Mouse (Mus musculus) liver, embryonic 11.5 days (tissue): ENCODE results near the gene Spock1. TPM values are rescaled to one million over a fixed set of nuclear protein-coding genes. Genes with fewer than 3 reads are reported as not detected.

Experiments used
- ATAC-seq: fragments of 200-750 bp; cut with Nextera tagmentation; replicated peaks from 2 replicates; pipeline ENCODE4 v1.8.0; 2017; ENCODE audit warnings: moderate number of reproducible peaks, mild to moderate bottlenecking, moderate TSS enrichment, moderate library complexity; ENCODE audit not compliant: low FRiP score
- DNase-seq: peaks from one replicate; pipeline ENCODE4 v3.0.0-alpha.2; 2017; ENCODE audit warnings: low spot score
- H3K27ac ChIP-seq: fragments of 300-500 bp; sonication (generic); 2 replicates; pipeline ENCODE4 v1.5.1; 2014; ENCODE audit warnings: mild to moderate bottlenecking, low read depth, low read length, control low read depth
- H3K27me3 ChIP-seq: fragments of 300-500 bp; sonication (generic); replicated peaks from 2 replicates; pipeline ENCODE4 v1.6.1; 2014; ENCODE audit warnings: low read length, mixed read lengths; ENCODE audit not compliant: control insufficient read depth, insufficient read depth
- H3K36me3 ChIP-seq: fragments of 300-500 bp; sonication (generic); 2 replicates; pipeline ENCODE4 v1.6.1; 2014; ENCODE audit warnings: mild to moderate bottlenecking, low read length, moderate library complexity, mixed read lengths; ENCODE audit not compliant: control insufficient read depth, insufficient read depth
- H3K4me1 ChIP-seq: fragments of 300-500 bp; sonication (generic); replicated peaks from 2 replicates; pipeline ENCODE4 v1.6.1; 2014; ENCODE audit warnings: low read length, mixed read lengths; ENCODE audit not compliant: control insufficient read depth, insufficient read depth
- H3K4me2 ChIP-seq: fragments of 300-500 bp; sonication (generic); 2 replicates; pipeline ENCODE4 v1.6.1; 2014; ENCODE audit warnings: mild to moderate bottlenecking, control low read depth, moderate library complexity
- H3K4me3 ChIP-seq: fragments of 300-500 bp; sonication (generic); 2 replicates; pipeline ENCODE4 v1.5.1; 2014; ENCODE audit warnings: low read depth, low read length, control low read depth
- H3K9ac ChIP-seq: fragments of 300-500 bp; sonication (generic); 2 replicates; pipeline ENCODE4 v1.6.1; 2014; ENCODE audit warnings: low read depth, low read length, control low read depth
- H3K9me3 ChIP-seq: fragments of 300-500 bp; sonication (generic); 2 replicates; pipeline ENCODE4 v1.6.1; 2016; ENCODE audit warnings: low read length, inconsistent platforms, mixed read lengths; ENCODE audit not compliant: control insufficient read depth
- WGBS: fragments of 180-500 bp; shearing (Covaris S2); extraction: QIAGEN DNeasy Blood & Tissue Kit; methylation state at CpG from one replicate; pipeline ENCODE4 v1.1.7; 2014; 5-methylcytosine and 5-hydroxymethylcytosine counted together
- polyA plus RNA-seq: library from polyadenylated mRNA; unstranded; fragments of >200 nt; fragmentation: Nextera tagmentation; extraction: Ambion mirVana; gene quantifications from 2 replicates; pipeline ENCODE4 v1.2.1, GENCODE M21; 2014

Spock1 gene
- polyA plus RNA-seq, 1 experiment from 2014 or later = 1.2 TPM

- WGBS = 72% methylated on average over 4 of the region's 4 CpGs
- no peak overlapping the region for H3K27ac ChIP-seq
- no peaks in the 10 kb centered on the region for H3K9me3 ChIP-seq
- no peak overlapping the region for H3K4me3 ChIP-seq
- H3K4me1 ChIP-seq = no peaks in the 10 kb centered on the region
- DNase-seq (no peak), ATAC-seq (no peak)
- no peak overlapping the region for H3K4me2 ChIP-seq
- no peak overlapping the region for H3K9ac ChIP-seq
- H3K27me3 ChIP-seq = no peaks in the 10 kb centered on the region
- no peaks in the 10 kb centered on the region for H3K36me3 ChIP-seq
These were observed 266.5 kb downstream of the Spock1 start for GRCm38 (mm10) chr13:57641649-57642048.

- 80% methylated on average over 2 of the region's 2 CpGs for WGBS
- ATAC-seq (no peak), DNase-seq (no peak)
- Histone ChIP-seq H3K4me1 (no peaks in the 10 kb centered on the region), H3K27ac (no peak overlapping the region), H3K27me3 (no peaks in the 10 kb centered on the region), H3K36me3 (no peaks in the 10 kb centered on the region), H3K4me2 (no peak overlapping the region), H3K9me3 (no peaks in the 10 kb centered on the region), H3K9ac (no peak overlapping the region), H3K4me3 (no peak overlapping the region)
These were observed 267.2 kb downstream of the Spock1 start for GRCm38 (mm10) chr13:57640968-57641367.

GRCm38 (mm10) chr13:57638820-57639219, 269.3 kb downstream of the Spock1 start:
- no peak overlapping the region for H3K4me3 ChIP-seq
- 74% methylated on average over 5 of the region's 5 CpGs for WGBS

GRCm38 (mm10) chr13:57637606-57638132, 270.5 kb downstream of the Spock1 start:
- H3K4me3 ChIP-seq = no peak overlapping the region
- H3K27ac ChIP-seq = no peak overlapping the region
- WGBS = 92% methylated on average over 15 of the region's 15 CpGs
- H3K9ac ChIP-seq = no peak overlapping the region
- H3K27me3 ChIP-seq = no peaks in the 10 kb centered on the region
- DNase-seq (no peak), ATAC-seq (no peak)
- H3K36me3 ChIP-seq = no peaks in the 10 kb centered on the region
- H3K9me3 ChIP-seq = no peaks in the 10 kb centered on the region
- no peak overlapping the region for H3K4me2 ChIP-seq
- no peaks in the 10 kb centered on the region for H3K4me1 ChIP-seq

More at GRCm38 (mm10) chr13:57638820-57639219, 269.3 kb downstream of the Spock1 start:
- H3K9ac ChIP-seq = no peak overlapping the region
- no peaks in the 10 kb centered on the region for H3K4me1 ChIP-seq
- no peaks in the 10 kb centered on the region for H3K9me3 ChIP-seq
- H3K27me3 ChIP-seq = no peaks in the 10 kb centered on the region
- no peak overlapping the region for H3K4me2 ChIP-seq
- H3K27ac ChIP-seq = no peak overlapping the region
- no peaks in the 10 kb centered on the region for H3K36me3 ChIP-seq
- DNase-seq (no peak), ATAC-seq (no peak)

- Histone ChIP-seq H3K4me2 (no peak overlapping the region), H3K27ac (no peak overlapping the region), H3K4me1 (no peaks in the 10 kb centered on the region), H3K9me3 (no peaks in the 10 kb centered on the region), H3K9ac (no peak overlapping the region), H3K4me3 (no peak overlapping the region), H3K36me3 (no peaks in the 10 kb centered on the region), H3K27me3 (no peaks in the 10 kb centered on the region)
- WGBS = 87% methylated on average over 10 of the region's 10 CpGs
- DNase-seq = no peak
- ATAC-seq = no peak
These were observed 271.0 kb downstream of the Spock1 start for GRCm38 (mm10) chr13:57637080-57637572.

GRCm38 (mm10) chr13:57636196-57637015, 271.7 kb downstream of the Spock1 start:
- 80% methylated on average over 10 of the region's 10 CpGs for WGBS
- DNase-seq (no peak), ATAC-seq (no peak)
- Histone ChIP-seq H3K27ac (no peak overlapping the region), H3K27me3 (no peaks in the 10 kb centered on the region), H3K9ac (no peak overlapping the region), H3K9me3 (no peaks in the 10 kb centered on the region), H3K36me3 (no peaks in the 10 kb centered on the region), H3K4me1 (no peaks in the 10 kb centered on the region), H3K4me2 (no peak overlapping the region), H3K4me3 (no peak overlapping the region)

- ATAC-seq (no peak), DNase-seq (no peak)
- H3K9ac ChIP-seq = no peak overlapping the region
- no peaks in the 10 kb centered on the region for H3K27me3 ChIP-seq
- WGBS = 82% methylated on average over 4 of the region's 4 CpGs
- H3K4me1 ChIP-seq = no peaks in the 10 kb centered on the region
- H3K9me3 ChIP-seq = no peaks in the 10 kb centered on the region
- no peak overlapping the region for H3K4me2 ChIP-seq
- H3K27ac ChIP-seq = no peak overlapping the region
- H3K36me3 ChIP-seq = no peaks in the 10 kb centered on the region
- no peak overlapping the region for H3K4me3 ChIP-seq
These were observed 277.6 kb downstream of the Spock1 start for GRCm38 (mm10) chr13:57630532-57630931.

GRCm38 (mm10) chr13:57628218-57628617, 279.9 kb downstream of the Spock1 start:
- 38% methylated on average over 8 of the region's 8 CpGs for WGBS
- H3K27ac ChIP-seq = peak overlapping the region; percentile 14
- ATAC-seq = peak; percentile 93

GRCm38 (mm10) chr13:57626434-57626833, 281.7 kb downstream of the Spock1 start:
- Histone ChIP-seq H3K36me3 (no peaks in the 10 kb centered on the region), H3K4me2 (no peak overlapping the region), H3K4me3 (no peak overlapping the region), H3K27me3 (no peaks in the 10 kb centered on the region), H3K9me3 (no peaks in the 10 kb centered on the region), H3K4me1 (no peaks in the 10 kb centered on the region), H3K27ac (no peak overlapping the region), H3K9ac (no peak overlapping the region)
- 90% methylated on average over 9 of the region's 9 CpGs for WGBS
- DNase-seq (no peak), ATAC-seq (no peak)

More at GRCm38 (mm10) chr13:57628218-57628617, 279.9 kb downstream of the Spock1 start:
- no peak overlapping the region for H3K4me2 ChIP-seq
- no peaks in the 10 kb centered on the region for H3K9me3 ChIP-seq
- H3K4me3 ChIP-seq = no peak overlapping the region
- no peaks in the 10 kb centered on the region for H3K36me3 ChIP-seq
- H3K4me1 ChIP-seq = no peaks in the 10 kb centered on the region
- no peak overlapping the region for H3K9ac ChIP-seq
- H3K27me3 ChIP-seq = no peaks in the 10 kb centered on the region
- no peak for DNase-seq
